Mouse (Mus musculus) ovary, postnatal 10 days (tissue): ENCODE data around the gene Dgkh.

Experiments
- DNase-seq: peaks from one replicate; pipeline ENCODE4 v3.0.0; 2022; ENCODE audit warnings: low spot score

Dgkh gene

GRCm38 (mm10) chr14:78674606-78675005, 58.0 kb downstream of the Dgkh start:
- no peak for DNase-seq

- no peak for DNase-seq
Observed at GRCm38 (mm10) chr14:78669986-78670385, 62.6 kb downstream of the Dgkh start.

DNA sequence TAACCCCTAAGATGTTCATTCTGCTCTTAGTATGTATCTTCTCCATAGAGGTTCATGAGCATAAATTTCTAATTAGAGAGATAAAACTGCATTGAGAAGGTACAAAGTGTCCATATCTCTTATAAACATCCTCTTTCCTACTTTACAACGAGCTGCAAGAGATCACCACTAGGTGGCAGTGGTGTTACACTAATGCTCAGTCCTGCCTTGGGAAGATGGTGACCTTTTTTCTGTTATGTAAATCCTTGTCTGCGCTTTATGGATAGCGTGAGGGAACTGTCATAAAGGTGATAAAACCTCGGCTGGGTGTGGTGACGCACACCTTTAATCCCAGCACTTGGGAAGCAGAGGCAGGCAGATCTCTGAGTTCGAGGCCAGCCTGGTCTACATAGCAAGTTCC, 64.3 kb downstream of the Dgkh start:
- peak; percentile 40 for DNase-seq

DNA sequence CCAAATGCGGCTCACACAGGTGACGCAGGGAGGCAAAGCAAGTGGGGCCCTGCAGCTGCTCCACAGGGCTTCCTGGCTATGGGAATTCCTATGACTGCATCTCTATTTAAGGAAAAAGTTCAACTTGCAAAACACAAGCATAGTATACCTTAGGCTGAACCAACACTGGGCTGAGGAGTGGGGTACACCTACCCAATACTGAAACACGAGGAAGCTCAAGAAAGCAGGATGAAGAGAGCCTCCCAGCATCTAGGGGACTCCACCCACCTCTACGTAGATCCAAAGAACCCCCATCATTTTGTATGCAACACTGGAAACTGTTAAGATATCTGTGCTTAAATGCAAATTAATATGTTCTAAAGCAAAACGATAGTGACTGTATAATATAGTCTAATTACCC, 64.8 kb downstream of the Dgkh start:
- no peak for DNase-seq

DNA sequence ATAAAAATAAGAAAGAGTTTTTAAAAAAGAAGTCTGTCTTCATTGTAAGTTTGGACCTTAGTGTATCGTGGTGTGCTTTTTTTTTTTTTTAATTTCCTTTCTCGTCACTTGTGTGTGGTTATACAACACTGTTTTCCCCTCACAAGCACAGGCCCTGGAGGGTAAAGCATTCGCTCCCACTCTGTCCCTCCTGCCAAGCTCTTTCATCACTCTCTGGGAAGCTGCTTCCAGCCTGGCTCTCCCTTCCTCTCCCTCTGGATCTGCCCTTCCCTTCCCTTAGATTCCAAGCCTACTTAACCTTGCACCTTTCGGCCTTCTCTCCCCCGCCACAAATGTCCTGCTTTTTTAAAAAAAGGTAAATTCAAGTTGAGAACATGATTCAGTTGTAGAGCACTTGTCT, 69.9 kb downstream of the Dgkh start:
- DNase-seq: no peak

GRCm38 (mm10) chr14:78661462-78661861, 71.1 kb downstream of the Dgkh start:
- no peak for DNase-seq

DNA sequence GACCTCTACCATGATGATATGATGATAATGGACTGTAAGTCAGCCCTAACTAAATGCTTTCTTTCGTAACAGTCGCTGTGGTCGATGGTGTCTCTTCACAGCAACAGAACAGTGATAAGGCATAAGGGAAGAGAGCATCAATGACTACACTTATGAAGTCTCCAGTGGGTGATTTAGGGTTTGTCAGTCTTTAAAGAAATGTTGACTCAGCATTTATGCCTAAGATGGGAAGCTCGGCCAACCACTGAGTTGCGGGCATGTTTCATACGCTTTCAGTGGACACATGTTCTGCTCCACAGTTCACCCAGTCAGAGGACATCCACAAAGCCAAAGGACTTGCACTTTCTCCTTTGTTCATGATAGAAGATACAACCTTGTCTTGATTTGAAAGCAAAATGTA, 73.9 kb downstream of the Dgkh start:
- DNase-seq: no peak

DNA sequence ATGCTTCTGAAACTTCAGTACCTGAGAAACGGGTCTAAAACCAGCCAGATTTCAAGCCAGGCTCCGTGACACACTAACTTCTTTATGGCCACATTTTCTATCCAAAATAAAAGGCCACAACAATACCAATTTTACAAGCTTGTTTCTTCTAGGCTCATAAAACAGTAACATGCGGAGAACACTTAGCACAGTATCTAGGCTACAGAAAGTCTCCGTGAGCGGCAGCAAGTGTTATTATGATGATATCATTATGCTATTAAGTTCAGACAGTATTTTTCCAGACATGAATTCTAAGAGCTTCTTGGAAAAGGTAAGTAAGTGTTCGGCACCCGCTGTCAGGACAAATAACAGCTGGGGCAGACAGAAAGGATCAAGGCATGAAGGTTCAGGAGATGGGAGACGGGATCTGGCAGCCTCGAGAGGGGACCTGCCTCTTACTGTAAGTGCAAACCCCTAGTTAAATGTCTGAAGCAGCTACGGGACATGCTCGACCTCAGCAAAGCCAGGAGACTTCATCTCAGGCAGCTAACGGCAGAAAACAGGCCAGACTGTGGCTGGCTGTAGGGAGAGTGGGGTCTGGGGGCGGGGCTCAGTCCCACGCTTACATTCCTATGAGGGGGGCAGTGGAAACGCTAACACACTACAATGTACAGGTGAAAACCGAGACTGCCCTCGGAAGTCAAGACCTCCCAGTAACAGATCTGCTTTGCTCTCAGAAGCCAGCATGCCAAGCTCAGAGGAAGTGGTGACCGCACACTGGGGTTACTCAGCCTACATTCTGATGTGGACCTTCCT, 75.5 kb downstream of the Dgkh start:
- no peak for DNase-seq

DNA sequence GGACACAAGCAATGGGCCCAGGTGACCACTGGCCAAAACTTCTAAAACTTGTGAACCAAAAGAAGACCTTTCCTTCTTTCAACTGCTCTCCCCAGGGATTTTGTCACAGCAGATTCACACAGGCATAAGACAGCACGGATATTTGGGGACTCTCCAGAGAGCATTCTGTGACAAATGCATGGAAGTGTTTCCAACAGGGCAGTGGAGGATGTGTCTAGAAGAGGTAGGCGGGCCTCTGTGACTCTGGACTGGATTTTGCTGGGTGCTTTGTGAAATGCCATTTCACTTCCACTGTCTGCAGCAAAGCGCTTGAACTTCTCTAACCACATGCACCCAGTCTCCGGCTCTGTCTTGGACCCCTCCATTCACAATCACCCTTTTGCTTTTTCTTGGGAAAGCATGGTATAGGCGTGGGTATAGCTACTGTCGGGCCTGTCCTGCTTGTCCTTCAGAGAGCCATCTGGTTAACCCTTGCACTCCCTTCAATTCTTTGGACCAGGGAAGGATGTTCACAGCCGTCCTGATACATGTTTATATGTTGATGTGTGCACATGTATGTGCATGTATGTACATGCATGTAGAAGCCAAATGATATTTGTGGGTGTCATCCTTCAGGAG, 77.5 kb downstream of the Dgkh start:
- DNase-seq: no peak

- no peak for DNase-seq
Observed at GRCm38 (mm10) chr14:78654196-78654595, 78.4 kb downstream of the Dgkh start.

- no peak for DNase-seq
Observed at GRCm38 (mm10) chr14:78653333-78653732, 79.2 kb downstream of the Dgkh start.

- DNase-seq: no peak
Observed at GRCm38 (mm10) chr14:78651696-78652095, 80.9 kb downstream of the Dgkh start.

DNA sequence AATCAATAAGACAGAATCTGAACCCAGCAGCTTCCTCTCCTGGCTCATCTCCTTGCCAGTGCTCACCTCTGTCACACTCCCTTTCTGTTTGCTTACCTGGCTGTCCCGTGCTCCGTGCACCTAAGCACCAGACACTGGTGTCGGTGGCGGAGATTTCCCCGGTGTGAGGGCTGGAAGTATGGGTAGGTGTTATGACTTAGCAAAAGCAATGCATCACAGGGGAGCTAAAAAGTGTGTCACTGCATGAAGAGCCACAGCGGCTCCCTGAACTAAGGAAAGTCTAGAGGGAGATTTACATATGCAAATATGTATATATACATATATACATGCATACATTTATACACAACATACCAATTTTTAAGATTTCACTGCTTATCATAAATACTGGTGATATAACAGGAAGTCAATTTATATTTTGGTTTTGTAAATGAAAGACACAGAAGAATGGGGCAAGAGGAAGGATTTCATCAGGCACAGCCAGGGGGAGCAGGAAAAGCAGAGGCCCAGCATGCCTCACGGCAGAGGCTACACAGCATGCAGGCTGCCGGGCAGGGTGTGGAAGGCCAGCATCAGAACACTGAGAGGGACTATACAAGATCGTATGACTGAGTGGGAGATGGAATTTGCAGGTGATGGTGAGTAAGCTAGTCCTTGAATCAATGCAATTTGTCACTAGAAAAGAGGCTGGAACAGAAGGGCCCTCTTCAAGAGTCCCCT, 82.0 kb downstream of the Dgkh start:
- DNase-seq: no peak

- DNase-seq: no peak
Observed at GRCm38 (mm10) chr14:78649525-78650274, 82.9 kb downstream of the Dgkh start.

GRCm38 (mm10) chr14:78645622-78646021, 87.0 kb downstream of the Dgkh start:
- DNase-seq: no peak

GRCm38 (mm10) chr14:78641314-78641713, 91.3 kb downstream of the Dgkh start:
- DNase-seq: no peak

GRCm38 (mm10) chr14:78639691-78640090, 92.9 kb downstream of the Dgkh start:
- DNase-seq: no peak

DNA sequence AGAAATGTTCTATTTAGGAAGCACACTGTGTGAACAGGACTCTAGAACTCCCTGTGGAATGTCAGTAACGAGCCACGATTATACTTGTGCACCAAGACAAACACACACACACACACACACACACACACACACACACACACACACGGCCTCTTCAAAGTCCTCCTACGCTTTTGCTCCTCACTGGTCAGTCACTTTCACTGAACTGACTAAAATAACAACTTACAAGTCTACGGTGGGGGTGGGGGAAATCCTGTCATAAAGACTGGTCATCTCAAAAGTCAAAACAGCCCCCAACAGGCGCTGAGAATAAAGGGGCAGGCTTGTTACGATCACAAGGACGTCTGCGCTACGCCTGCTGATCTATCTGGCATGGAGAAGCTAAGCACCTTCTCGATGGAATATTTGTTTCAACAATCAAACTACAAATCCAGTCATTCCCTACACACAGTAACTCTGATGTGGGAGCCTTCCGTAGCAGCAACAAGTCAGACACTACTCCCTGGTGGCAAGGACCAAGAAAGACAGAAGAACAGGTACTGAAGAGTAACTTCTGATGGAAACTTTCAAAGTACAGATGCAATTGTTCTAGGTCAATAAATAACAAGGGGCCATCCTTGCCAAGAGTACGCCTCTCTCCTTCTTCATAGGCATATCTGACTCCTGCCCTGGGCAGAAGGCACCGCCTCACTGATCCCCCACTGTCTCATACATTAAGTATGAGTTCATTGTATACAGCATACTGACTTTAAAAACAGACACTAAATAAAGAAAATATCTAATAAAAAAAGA, 96.8 kb downstream of the Dgkh start:
- no peak for DNase-seq

- DNase-seq: no peak
Observed at GRCm38 (mm10) chr14:78632747-78633146, 99.8 kb downstream of the Dgkh start.

DNA sequence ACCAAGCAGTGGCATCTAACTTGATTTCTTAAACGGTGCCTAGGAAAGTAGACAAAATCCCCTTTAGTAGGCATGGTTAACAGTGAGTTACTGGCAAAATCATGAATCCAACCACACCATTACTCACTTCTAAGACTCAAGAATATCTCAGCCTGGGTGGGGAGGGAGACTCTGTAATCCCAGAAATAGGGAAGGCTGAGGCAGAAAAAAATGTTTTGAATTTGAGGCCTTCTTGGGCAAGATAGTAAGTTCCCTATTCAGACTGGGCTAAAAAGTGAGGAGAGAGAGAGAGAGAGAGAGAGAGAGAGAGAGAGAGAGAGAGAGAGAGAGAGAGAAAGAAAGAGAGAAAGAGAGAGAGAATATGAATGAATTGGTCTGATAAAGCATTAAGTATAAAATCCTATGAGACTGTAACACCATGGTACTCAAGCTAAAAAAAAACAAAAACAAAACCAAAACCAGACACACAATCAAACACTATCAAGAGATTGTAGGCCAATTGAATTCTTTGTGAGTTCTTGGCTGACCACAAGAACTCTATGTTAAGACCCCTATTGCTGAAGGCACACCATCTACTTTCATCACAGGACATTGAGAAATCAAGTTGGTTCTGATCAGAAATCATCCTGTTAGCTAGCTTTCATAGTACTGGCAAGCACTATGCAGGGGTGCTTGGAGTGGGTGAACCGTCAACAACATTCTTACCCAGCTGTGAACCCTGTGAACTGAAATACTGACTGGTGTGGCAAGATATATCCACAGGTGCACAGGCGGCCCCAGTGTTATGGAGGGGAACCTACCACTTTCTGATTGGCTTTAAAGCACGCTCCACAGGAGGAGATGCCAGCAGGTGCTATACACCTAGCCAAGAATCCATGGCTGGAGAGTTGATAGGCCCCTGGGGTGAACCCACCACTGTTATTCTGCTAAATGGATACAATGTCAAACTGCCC, 101.4 kb downstream of the Dgkh start:
- DNase-seq: no peak
